Mouse (Mus musculus) cerebellum, adult 2 months (tissue): ENCODE results near the gene Magoh.

ENCODE experiments used
- CTCF ChIP-seq: fragments of 200-500 bp; IDR thresholded peaks from 2 replicates; pipeline ENCODE4 v1.5.1; 2011; ENCODE audit warnings: low read depth, mild to moderate bottlenecking, control low read depth, low read length, moderate library complexity, borderline replicate concordance; ENCODE audit not compliant: insufficient read depth
- POLR2A ChIP-seq: fragments of 200-500 bp; IDR thresholded peaks from 2 replicates; pipeline ENCODE4 v1.6.1; 2011; ENCODE audit warnings: low read length, control low read depth, borderline replicate concordance; ENCODE audit not compliant: insufficient read depth

DNA sequence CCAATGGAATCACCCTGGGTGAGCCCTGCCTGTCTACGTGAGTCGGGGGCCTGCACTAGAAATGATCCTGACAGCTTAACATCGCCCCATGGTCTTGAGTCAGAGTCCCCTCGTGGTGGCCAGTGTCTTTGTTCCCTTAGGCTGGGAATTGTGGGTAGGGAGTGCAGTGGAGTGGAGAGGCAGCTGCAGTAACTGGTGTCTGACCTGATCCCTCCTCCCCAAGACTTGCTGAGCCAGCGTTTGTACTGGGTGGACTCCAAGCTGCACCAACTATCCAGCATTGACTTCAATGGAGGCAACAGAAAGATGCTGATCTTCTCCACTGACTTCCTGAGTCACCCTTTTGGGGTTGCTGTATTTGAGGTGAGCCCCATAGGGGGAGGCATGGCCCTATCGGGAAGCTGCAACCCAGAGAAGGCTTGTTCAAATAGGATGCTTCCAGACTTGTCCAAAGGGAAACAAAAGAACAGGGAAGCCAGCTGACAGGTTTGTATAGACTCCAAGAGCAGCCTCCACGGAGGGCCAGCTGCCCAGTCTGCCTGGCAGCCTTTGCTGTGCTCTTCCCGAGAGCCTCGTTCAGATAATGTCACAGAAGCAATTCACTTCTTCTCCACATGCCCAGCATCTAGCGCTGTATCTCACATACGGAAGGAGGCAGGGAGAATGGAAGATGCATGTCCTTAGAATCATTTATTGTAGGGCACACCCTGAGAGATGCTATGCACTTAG lies 22.4 kb upstream of the Magoh start:
- TF ChIP-seq CTCF (peak; percentile 46; the same call in 1 of the 2 replicates), POLR2A (no peak)
